Mouse (Mus musculus) liver, embryonic 18 days (tissue): ENCODE results near the gene Ces5a. TPM values are rescaled to one million over a fixed set of nuclear protein-coding genes. Genes with fewer than 3 reads are reported as not detected.

Experiments
- polyA plus RNA-seq: library from polyadenylated mRNA; depleted of rRNA; stranded (reverse); fragments of >200 nt; gene quantifications from 2 replicates; pipeline ENCODE4 v1.2.3, GENCODE M21; 2012; rRNA removed

The Ces5a gene
- polyA plus RNA-seq = not detected in 2 replicates

GRCm38 (mm10) chr8:93535730-93536129, at the start of gene Ces5a:
Gene Ces5a, minus strand, starts transcription at chr8:93535830.

Other genes with a start within 250 kb of the Ces5a start
- 1.9 and 7.0 TPM in 2 replicates for gene Ces1g, start 198.5 kb downstream of the Ces5a start, polyA plus RNA-seq
- not detected in 2 replicates for gene Ces1h, start 156.1 kb downstream of the Ces5a start, polyA plus RNA-seq